Mouse (Mus musculus) C2C12 (cell line): ENCODE measurements around the gene Amdhd2. TPM values are rescaled to one million over a fixed set of nuclear protein-coding genes. Genes with fewer than 3 reads are reported as not detected.
A peak's percentile ranks its signal among the peaks of the same experiment; 100 is the strongest.

Source experiments
- H3K27me3 ChIP-seq: one replicate; pipeline ENCODE4 v1.6.1; 2011; ENCODE audit not compliant: control insufficient read depth, insufficient read depth, insufficient read length
- H3K36me3 ChIP-seq: one replicate; pipeline ENCODE4 v1.6.1; 2011; ENCODE audit not compliant: control insufficient read depth, insufficient read depth
- H3K4me3 ChIP-seq: one replicate; pipeline ENCODE4 v1.5.1; 2011; ENCODE audit warnings: mild to moderate bottlenecking, control low read depth; ENCODE audit not compliant: poor library complexity, insufficient read depth, severe bottlenecking
- H3K79me2 ChIP-seq: one replicate; pipeline ENCODE4 v1.6.1; 2011; ENCODE audit not compliant: control insufficient read depth, insufficient read depth
- H3K79me3 ChIP-seq: one replicate; pipeline ENCODE4 v1.6.1; 2011; ENCODE audit warnings: low read depth, control low read depth
- H3ac ChIP-seq: one replicate; pipeline ENCODE3; 2011; ENCODE audit warnings: low read depth; ENCODE audit not compliant: control insufficient read depth, insufficient read length
- CEBPB ChIP-seq: IDR thresholded peaks from one replicate; pipeline ENCODE4 v1.6.1; 2011; ENCODE audit warnings: low read depth, mild to moderate bottlenecking, control low read depth, moderate library complexity
- CTCF ChIP-seq: IDR thresholded peaks from one replicate; pipeline ENCODE4 v1.5.1; 2011; ENCODE audit not compliant: control insufficient read depth, insufficient read depth, insufficient read length
- FOSL1 ChIP-seq: IDR thresholded peaks from one replicate; pipeline ENCODE4 v1.8.0; 2011; ENCODE audit warnings: mild to moderate bottlenecking, low read length; ENCODE audit not compliant: poor library complexity, insufficient read depth, severe bottlenecking
- MAX ChIP-seq: IDR thresholded peaks from one replicate; pipeline ENCODE4 v1.6.1; 2011; ENCODE audit warnings: mild to moderate bottlenecking, control low read depth
- MYOD1 ChIP-seq: IDR thresholded peaks from one replicate; pipeline ENCODE4 v1.6.1; 2011; ENCODE audit warnings: low read depth; ENCODE audit not compliant: control insufficient read depth, insufficient read length
- MYOG ChIP-seq: IDR thresholded peaks from one replicate; pipeline ENCODE4 v1.6.1; 2011; ENCODE audit not compliant: control insufficient read depth, insufficient read length; ENCODE audit errors: extremely low read depth
- USF1 ChIP-seq: IDR thresholded peaks from one replicate; pipeline ENCODE4 v1.6.1; 2011; ENCODE audit warnings: low read depth, mild to moderate bottlenecking, control low read depth, moderate library complexity
- polyA plus RNA-seq: library from polyadenylated mRNA; unstranded; fragments of >200 nt; fragmentation: generic; extraction: Trizol; gene quantifications from one replicate; pipeline ENCODE4 v1.2.1, GENCODE M21; 2012; ENCODE audit warnings: missing spikeins

Amdhd2 gene
- polyA plus RNA-seq, 1 experiment, result 41.9 TPM

GRCm38 (mm10) chr17:24169317-24170065 lies 5.9 kb upstream of the Amdhd2 start, which contains the start of gene Atp6v0c:
Atp6v0c (minus strand) TSS chr17:24169702.
- peaks cover 42% of the 10 kb centered on the region for H3K79me2 ChIP-seq
- H3K79me3 ChIP-seq, result peaks cover 31% of the 10 kb centered on the region
- TF ChIP-seq USF1 (peak; percentile 89), MYOD1 (no peak)
- H3K4me3 ChIP-seq, result peak within 1 kb of the TSS; percentile 89
- H3K27me3 ChIP-seq, result no peaks in the 10 kb centered on the region
- peaks cover 22% of the 10 kb centered on the region for H3K36me3 ChIP-seq
- peak within 1 kb of the TSS; percentile 100 for H3ac ChIP-seq

- peak overlapping the region; percentile 100 for H3ac ChIP-seq
- peaks cover 42% of the 10 kb centered on the region for H3K79me2 ChIP-seq
- H3K27me3 ChIP-seq, result no peaks in the 10 kb centered on the region
- peak overlapping the region; percentile 89 for H3K4me3 ChIP-seq
- H3K79me3 ChIP-seq, result peaks cover 31% of the 10 kb centered on the region
- peaks cover 22% of the 10 kb centered on the region for H3K36me3 ChIP-seq
- TF ChIP-seq USF1 (no peak), FOSL1 (no peak), CEBPB (no peak), MAX (no peak), CTCF (no peak), MYOD1 (no peak), MYOG (no peak)
Measured at GRCm38 (mm10) chr17:24168590-24169277, 5.2 kb upstream of the Amdhd2 start.

DNA sequence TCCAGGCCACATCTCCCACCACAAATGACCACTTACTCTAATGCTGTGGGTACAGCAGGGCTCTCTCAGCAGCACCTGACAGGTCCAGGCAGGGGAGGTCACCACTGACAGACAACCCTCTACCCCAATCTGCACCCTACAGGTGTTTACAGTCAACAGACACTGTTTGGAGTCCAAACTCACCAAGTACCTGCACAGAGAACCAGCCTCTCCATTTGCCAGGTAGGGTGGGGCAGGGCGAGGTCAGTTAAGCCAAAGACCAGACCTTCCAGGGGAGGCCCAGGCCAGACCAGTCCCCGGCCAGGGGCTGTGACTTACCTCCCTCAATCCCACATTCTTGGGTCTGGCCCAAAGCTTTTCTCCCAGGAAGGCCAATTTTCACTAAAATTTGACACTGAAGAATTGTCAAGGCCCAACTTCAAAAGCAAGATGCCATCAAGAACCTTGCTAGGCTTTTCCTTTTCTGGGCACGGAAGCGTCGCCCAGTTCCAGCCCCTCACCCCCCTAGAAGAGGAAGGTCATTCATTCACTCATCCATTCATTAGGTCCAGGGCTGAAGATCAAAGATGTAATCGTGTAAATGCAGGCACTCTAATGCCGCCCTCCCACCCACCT lies 4.4 kb upstream of the Amdhd2 start:
- Histone ChIP-seq H3K27me3 (no peaks in the 10 kb centered on the region), H3K36me3 (peaks cover 22% of the 10 kb centered on the region), H3K79me2 (peaks cover 45% of the 10 kb centered on the region), H3K4me3 (peak overlapping the region; percentile 89), H3ac (peak overlapping the region; percentile 100), H3K79me3 (peaks cover 31% of the 10 kb centered on the region)
- TF ChIP-seq MYOG, result no peak
- no peak for TF ChIP-seq MYOD1
- no peak for TF ChIP-seq CTCF
- no peak for TF ChIP-seq FOSL1
- no peak for TF ChIP-seq MAX
- TF ChIP-seq USF1, result no peak
- no peak for TF ChIP-seq CEBPB

GRCm38 (mm10) chr17:24167120-24167519 lies 3.6 kb upstream of the Amdhd2 start:
- Histone ChIP-seq H3K79me2 (peaks cover 54% of the 10 kb centered on the region), H3K4me3 (no peak overlapping the region), H3K79me3 (peaks cover 31% of the 10 kb centered on the region), H3K36me3 (peaks cover 22% of the 10 kb centered on the region), H3ac (no peak overlapping the region), H3K27me3 (no peaks in the 10 kb centered on the region)
- no peak for TF ChIP-seq CEBPB
- TF ChIP-seq FOSL1, result no peak
- TF ChIP-seq MYOD1, result no peak
- TF ChIP-seq USF1, result no peak
- TF ChIP-seq MYOG, result no peak
- TF ChIP-seq CTCF, result no peak
- no peak for TF ChIP-seq MAX

DNA sequence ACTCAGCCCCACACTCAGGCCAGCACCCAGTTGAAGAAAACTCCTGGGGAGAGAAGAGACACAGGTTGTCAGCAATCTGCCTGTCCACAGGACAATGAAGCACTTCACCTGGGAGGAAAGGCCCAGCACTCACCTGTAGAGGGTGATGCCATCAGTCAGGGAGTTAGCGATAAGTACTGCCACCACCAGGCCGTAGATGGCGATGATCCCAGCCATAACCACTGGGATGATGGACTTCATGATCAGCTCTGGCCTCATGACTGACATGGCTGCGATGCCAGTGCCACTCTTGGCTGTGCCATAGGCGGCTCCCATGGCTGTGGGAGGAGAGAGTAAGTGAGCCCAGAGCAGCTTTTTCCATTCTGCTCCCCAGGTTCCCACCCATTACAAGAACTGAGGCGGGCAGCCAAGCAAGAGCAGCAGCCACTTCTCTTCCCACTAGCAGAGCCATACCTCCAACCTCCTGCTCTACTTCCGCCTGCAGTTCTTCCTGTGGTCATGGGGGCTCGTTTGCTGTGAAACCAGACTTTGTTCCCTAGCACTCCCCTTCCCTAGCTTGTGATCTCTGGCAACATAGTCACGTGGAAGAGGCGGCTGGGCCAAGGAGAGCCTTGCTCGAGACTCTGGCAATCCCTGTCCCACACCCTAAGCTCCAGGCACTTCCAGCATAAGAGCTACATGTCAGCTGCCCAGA lies 1.1 kb upstream of the Amdhd2 start:
- H3K36me3 ChIP-seq, result peaks cover 22% of the 10 kb centered on the region
- peaks cover 59% of the 10 kb centered on the region for H3K79me2 ChIP-seq
- peaks cover 31% of the 10 kb centered on the region for H3K79me3 ChIP-seq
- TF ChIP-seq USF1 (no peak), MAX (no peak), FOSL1 (no peak)
- H3K27me3 ChIP-seq, result no peaks in the 10 kb centered on the region
- H3ac ChIP-seq, result no peak overlapping the region
- no peak overlapping the region for H3K4me3 ChIP-seq
